Mouse (Mus musculus): ENCODE measurements around the gene Ptprn.

Ptprn gene

DNA sequence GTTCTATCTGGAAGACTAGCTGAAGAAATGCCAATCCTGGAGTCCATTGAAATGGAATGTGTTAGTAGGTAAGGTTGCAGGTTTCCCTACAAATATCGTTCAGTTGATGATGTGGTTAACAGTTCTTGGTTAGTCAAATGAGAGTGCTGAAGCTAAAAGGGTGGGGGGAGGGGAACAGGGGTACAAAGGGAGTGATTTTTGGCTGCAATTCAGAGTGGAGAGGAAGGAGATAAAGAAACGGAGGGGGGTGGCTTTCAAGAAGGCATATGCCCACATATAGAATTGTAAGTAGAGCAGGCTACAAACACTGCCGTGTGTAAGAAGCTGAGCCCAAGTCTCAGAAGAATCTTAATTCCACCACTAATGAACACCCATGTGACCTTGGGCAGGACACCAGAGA, 38.8 kb downstream of the Ptprn start:
- DNase-seq (ENCODE audit: extremely low spot score, low spot score): no peak

- DNase-seq (ENCODE audit: extremely low spot score, low spot score): no peak
These were observed 40.8 kb downstream of the Ptprn start for GRCm38 (mm10) chr1:75223532-75223931.

GRCm38 (mm10) chr1:75222926-75223325, 41.4 kb downstream of the Ptprn start:
- no peak for DNase-seq (ENCODE audit: extremely low spot score, low spot score)

GRCm38 (mm10) chr1:75221538-75221937, 42.8 kb downstream of the Ptprn start:
- DNase-seq (ENCODE audit: extremely low spot score, low spot score): no peak

DNA sequence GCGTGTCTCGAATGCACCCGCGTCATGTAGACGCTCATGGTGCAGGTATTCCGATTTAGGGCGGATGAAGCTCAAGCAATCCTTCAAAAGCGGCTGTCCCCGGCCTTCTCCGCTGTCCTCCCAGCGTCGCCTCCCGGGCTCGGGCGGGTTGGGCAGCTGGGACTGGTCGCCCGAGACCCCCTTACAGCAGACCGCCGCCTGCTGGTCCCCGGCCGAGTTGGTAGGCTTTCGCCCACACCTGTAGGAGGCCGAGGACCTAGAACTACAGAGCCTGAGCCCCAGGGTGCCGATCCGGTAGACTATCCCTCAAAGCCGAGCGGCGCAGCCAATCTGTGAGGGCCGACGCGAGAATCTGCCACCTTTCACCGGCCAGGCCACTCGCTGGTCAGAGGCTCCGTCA, 44.8 kb downstream of the Ptprn start, which contains the start of gene Tuba4a:
Tuba4a (minus strand) TSS at position 335 of the 400 bp plus-strand sequence.
- peak; percentile 50 for DNase-seq (ENCODE audit: extremely low spot score, low spot score)

- peak; percentile 64 for DNase-seq (ENCODE audit: extremely low spot score, low spot score)
These were observed 45.2 kb downstream of the Ptprn start for GRCm38 (mm10) chr1:75219078-75219477.

GRCm38 (mm10) chr1:75218227-75219001, 45.9 kb downstream of the Ptprn start:
- DNase-seq (ENCODE audit: extremely low spot score, low spot score): peak; percentile 27

- DNase-seq (ENCODE audit: extremely low spot score, low spot score): no peak
These were observed 46.4 kb downstream of the Ptprn start for GRCm38 (mm10) chr1:75217893-75218226.

GRCm38 (mm10) chr1:75216797-75217585, 47.3 kb downstream of the Ptprn start:
- DNase-seq (ENCODE audit: extremely low spot score, low spot score): no peak

DNA sequence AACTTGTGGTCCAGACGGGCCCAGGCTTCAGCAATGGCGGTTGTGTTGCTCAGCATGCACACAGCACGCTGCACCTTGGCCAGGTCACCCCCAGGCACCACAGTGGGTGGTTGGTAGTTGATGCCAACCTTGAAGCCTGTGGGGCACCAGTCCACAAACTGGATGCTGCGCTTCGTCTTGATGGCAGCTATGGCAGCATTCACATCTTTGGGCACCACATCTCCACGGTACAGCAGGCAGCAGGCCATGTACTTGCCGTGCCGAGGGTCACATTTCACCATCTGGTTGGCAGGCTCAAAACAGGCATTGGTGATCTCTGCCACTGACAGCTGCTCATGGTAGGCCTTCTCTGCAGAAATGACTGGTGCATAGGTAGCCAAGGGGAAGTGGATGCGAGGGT, 48.5 kb downstream of the Ptprn start:
- no peak for DNase-seq (ENCODE audit: extremely low spot score, low spot score)

DNA sequence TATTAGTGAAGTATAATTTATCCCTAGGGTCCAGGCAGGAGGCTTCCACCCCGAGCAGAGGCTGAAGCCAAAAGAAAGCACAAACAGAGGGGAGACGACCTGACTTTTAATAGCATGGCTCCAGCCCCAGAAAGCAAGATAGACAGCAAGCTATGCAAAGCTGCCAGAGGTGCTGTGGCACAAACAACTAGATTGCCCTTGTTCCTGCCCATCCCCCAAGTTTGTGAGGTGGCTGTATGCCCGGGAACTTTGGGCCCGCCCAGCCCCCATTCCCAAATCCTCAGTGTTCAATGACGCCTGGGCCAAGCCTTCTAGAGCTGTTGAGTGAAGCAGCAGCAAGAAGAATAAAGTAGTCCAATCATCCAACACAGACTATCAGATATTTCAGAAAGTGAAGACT, 49.4 kb downstream of the Ptprn start:
- no peak for DNase-seq (ENCODE audit: extremely low spot score, low spot score)

DNA sequence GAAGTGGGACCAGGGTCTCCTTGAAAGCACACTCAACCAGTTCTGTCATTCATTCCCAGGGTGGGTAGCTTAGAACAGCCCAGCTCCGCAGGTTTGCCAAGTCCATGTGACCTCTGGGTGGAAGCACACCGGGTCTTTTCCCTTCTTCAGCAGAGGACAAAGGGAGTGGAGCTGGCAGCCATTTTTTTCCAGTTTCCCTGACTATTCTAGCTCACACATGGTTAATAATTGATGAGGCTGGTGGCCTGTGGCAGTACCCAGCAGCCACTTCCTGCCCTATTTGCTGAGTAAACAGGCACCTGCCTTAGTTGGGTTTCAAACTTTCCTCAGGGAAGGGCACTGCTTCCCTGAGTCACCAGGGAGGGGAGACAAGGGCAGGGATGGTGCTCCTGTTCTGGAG, 49.9 kb downstream of the Ptprn start:
- DNase-seq (ENCODE audit: extremely low spot score, low spot score): no peak

GRCm38 (mm10) chr1:75213096-75213495, 51.2 kb downstream of the Ptprn start:
- no peak for DNase-seq (ENCODE audit: extremely low spot score, low spot score)

- no peak for DNase-seq (ENCODE audit: extremely low spot score, low spot score)
These were observed 51.8 kb downstream of the Ptprn start for GRCm38 (mm10) chr1:75212542-75212941.

- no peak for DNase-seq (ENCODE audit: extremely low spot score, low spot score)
These were observed 53.1 kb downstream of the Ptprn start for GRCm38 (mm10) chr1:75211141-75211708.

DNA sequence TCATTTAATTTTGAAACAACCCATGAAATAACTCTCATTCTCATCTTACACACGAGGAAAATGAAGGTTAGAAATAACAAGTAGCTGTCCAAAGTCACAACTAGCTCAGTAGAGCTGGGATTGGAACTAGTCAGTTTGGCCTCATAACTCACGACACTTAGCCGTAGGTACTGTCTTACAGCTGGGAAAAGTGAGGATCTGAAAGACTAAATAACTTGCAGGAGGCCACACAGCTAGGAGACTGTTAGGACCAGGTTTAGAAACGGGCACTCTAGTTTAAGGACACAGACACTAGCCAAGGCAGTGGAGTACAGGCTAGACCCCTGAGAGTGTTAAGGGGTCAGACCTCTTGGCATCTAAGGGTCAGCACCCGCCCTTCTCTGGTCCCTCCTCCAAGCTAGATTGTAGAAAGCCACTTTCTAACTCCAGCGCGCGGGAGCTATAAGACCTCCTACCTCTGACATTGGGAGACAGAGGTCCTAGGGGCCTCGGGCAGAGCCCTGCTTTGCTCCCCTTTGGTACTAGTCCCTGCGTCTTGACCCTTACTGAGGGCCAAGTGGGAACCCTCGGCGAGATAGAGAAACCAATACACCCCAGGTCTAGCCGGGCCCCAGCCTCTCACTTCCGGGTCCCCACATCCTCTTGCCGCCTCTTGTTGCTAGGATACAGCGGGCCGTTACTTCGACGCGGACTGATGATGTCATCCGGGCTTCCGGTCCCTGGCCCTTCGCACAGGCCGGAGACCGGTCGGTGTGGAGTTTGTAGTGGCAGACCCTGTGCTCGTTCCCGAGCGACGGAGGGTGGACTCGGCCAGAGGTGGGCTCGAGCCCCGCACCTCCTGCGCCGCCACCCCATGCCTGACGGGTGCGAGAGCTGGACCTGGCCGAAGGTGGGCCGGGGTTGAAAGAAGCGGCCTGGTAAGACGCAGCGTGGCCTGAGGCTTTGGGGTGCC, 53.9 kb downstream of the Ptprn start, which contains the start of the genes Glb1l and Stk16:
Glb1l (minus strand) TSS at position 678 of the 952 bp plus-strand sequence.
Stk16 (plus strand) TSS at position 703 of the 952 bp plus-strand sequence.
- peak; percentile 97 for DNase-seq (ENCODE audit: extremely low spot score, low spot score)

- peak; percentile 25 for DNase-seq (ENCODE audit: extremely low spot score, low spot score)
These were observed 55.2 kb downstream of the Ptprn start for GRCm38 (mm10) chr1:75208967-75209678.

- DNase-seq (ENCODE audit: extremely low spot score, low spot score): no peak
These were observed 63.1 kb downstream of the Ptprn start for GRCm38 (mm10) chr1:75201236-75201635.
